Mouse (Mus musculus) hindbrain, embryonic 15.5 days (tissue): ENCODE data around the gene Rasgrf1. TPM values are rescaled to one million over a fixed set of nuclear protein-coding genes. Genes with fewer than 3 reads are reported as not detected.

Experiments used
- ATAC-seq: fragments of 200-750 bp; cut with Nextera tagmentation; 2 replicates; pipeline ENCODE4 v1.8.0; 2017; ENCODE audit warnings: low read depth, moderate number of reproducible peaks, moderate TSS enrichment; ENCODE audit not compliant: low FRiP score
- H3K27ac ChIP-seq: fragments of 300-500 bp; sonication (generic); replicated peaks from 2 replicates; pipeline ENCODE4 v1.5.1; 2015; ENCODE audit warnings: mild to moderate bottlenecking, inconsistent platforms
- H3K27me3 ChIP-seq: fragments of 300-500 bp; sonication (generic); 2 replicates; pipeline ENCODE4 v1.6.1; 2015; ENCODE audit warnings: control low read depth, inconsistent platforms
- H3K36me3 ChIP-seq: fragments of 300-500 bp; sonication (generic); 2 replicates; pipeline ENCODE4 v1.6.1; 2015; ENCODE audit warnings: control low read depth, inconsistent platforms
- H3K4me1 ChIP-seq: fragments of 300-500 bp; sonication (generic); replicated peaks from 2 replicates; pipeline ENCODE4 v1.6.1; 2015; ENCODE audit warnings: control low read depth, inconsistent platforms
- H3K4me2 ChIP-seq: fragments of 300-500 bp; sonication (generic); 2 replicates; pipeline ENCODE4 v1.6.1; 2015; ENCODE audit warnings: moderate library complexity, mild to moderate bottlenecking, inconsistent platforms
- H3K4me3 ChIP-seq: fragments of 300-500 bp; sonication (generic); 2 replicates; pipeline ENCODE4 v1.5.1; 2015; ENCODE audit warnings: mild to moderate bottlenecking, inconsistent platforms
- H3K9ac ChIP-seq: fragments of 300-500 bp; sonication (generic); 2 replicates; pipeline ENCODE4 v1.6.1; 2015; ENCODE audit warnings: inconsistent platforms
- H3K9me3 ChIP-seq: fragments of 300-500 bp; sonication (generic); 2 replicates; pipeline ENCODE4 v1.6.1; 2016; ENCODE audit warnings: control low read depth, inconsistent platforms
- WGBS: fragments of 180-500 bp; shearing (Covaris S2); methylation state at CpG from one replicate; pipeline ENCODE4 v1.1.7; 2015; 5-methylcytosine and 5-hydroxymethylcytosine counted together
- polyA plus RNA-seq: library from polyadenylated mRNA; unstranded; fragments of >200 nt; fragmentation: Nextera tagmentation; extraction: Ambion mirVana; gene quantifications from 2 replicates; pipeline ENCODE4 v1.2.1, GENCODE M21; 2015

Rasgrf1 gene
- polyA plus RNA-seq, 1 experiment from 2014 or later, result 13.5 TPM

DNA sequence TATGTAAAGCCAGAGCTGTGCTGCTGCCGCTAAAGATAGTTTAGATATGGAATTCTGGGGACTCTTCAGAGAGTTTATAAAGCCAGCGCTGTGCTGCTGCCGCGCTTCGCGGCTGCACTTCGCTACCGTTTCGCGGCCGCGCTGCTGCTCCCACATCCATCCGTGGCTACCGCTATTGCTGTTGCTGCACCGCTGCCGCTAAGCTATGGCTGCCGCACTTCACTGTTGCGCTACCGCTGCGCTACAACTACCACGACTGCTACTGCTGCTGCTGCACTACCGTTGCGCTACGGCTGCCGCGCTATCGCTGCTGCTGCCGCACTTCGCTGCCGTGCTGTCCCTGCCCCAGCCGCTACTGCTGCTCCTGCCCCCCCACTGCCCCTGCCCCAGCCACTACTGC is 30.1 kb upstream of the Rasgrf1 start:
- peak; percentile 51; the same call in 1 of the 2 replicates for ATAC-seq
- Histone ChIP-seq H3K4me1 (no peaks in the 10 kb centered on the region), H3K27me3 (peaks cover 28% of the 10 kb centered on the region), H3K9me3 (peaks cover 4% of the 10 kb centered on the region; the same call in 1 of the 2 replicates), H3K27ac (no peak overlapping the region), H3K9ac (no peak overlapping the region), H3K36me3 (no peaks in the 10 kb centered on the region), H3K4me3 (no peak overlapping the region), H3K4me2 (peak overlapping the region; percentile 31)
- WGBS, result 67% methylated on average over 31 of the region's 31 CpGs

DNA sequence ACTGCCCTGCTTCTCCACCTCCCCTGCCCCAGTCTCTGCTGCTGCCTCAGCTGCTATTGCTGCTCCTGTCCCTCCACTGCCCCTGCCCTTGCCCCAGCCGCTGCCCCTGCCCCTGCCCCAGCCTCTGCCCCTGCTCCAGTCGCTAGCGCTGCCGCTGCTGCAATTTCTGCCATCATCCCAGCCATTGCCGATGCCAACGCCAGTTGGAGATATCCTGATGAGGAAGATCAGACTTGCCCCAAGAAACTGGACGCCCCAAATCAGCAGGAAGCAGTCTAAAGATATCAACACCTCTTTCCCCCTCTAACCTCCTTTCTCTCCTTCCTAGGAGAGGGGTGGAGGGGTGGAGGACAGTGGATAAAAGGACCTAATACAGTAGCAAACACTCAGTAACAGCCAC is 28.2 kb upstream of the Rasgrf1 start:
- 45% methylated on average over 7 of the region's 7 CpGs for WGBS
- peaks cover 22% of the 10 kb centered on the region for H3K27me3 ChIP-seq
- no peak overlapping the region for H3K4me2 ChIP-seq
- H3K4me3 ChIP-seq, result no peak overlapping the region
- H3K9ac ChIP-seq, result no peak overlapping the region
- H3K36me3 ChIP-seq, result no peaks in the 10 kb centered on the region
- H3K27ac ChIP-seq, result no peak overlapping the region
- no peaks in the 10 kb centered on the region for H3K4me1 ChIP-seq
- ATAC-seq, result no peak
- peaks cover 4% of the 10 kb centered on the region; the same call in 1 of the 2 replicates for H3K9me3 ChIP-seq

DNA sequence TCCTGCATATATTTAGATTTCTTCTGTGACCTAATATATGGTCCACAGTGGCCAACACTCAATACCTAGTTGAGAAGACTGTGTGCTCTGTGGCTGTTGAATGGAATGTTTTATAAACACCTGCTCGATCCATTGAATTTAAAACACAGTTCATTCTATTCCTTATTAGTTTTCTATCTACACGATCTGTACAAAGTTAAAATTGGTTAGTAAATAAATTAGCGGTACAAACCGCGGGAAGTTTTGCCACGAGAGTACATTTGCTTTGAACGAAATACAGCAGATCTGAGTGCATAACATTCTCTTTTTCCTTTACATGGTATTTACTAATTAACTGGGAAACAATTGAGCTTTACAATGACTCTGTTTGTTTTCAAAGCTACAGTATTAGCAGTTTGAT is 27.1 kb upstream of the Rasgrf1 start:
- Histone ChIP-seq H3K27ac (no peak overlapping the region), H3K36me3 (no peaks in the 10 kb centered on the region), H3K9ac (no peak overlapping the region), H3K4me2 (no peak overlapping the region), H3K9me3 (peaks cover 4% of the 10 kb centered on the region; the same call in 1 of the 2 replicates), H3K4me3 (no peak overlapping the region), H3K27me3 (peaks cover 25% of the 10 kb centered on the region), H3K4me1 (no peaks in the 10 kb centered on the region)
- 53% methylated on average over 7 of the region's 7 CpGs for WGBS
- no peak for ATAC-seq

DNA sequence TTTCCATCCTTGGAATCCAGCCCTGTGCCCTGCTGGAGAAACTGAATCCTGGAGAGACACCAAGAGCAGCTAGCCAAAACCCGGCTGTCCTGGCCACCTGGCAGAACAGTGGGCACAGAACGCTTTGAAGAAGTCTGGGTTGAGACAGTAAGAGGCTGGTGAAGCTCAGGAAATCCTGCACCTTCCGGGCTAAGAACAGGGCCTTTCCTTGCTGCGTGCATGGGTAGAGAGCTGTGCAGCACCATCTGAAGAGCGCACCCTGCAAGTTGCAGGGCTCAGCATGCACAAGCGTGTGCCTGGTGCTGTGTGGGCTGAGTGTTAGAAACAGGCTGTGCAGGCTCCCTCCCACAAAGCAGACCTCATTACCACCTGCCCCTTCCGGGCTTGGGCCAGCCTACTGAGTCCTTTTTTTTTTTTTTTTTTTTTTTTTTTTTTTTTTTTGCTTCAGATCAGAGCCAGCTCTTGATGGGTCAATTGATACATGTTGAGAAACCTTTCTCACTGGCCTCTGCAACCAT is 23.9 kb upstream of the Rasgrf1 start:
- H3K4me2 ChIP-seq, result no peak overlapping the region
- no peak overlapping the region for H3K9ac ChIP-seq
- H3K4me3 ChIP-seq, result no peak overlapping the region
- no peaks in the 10 kb centered on the region for H3K36me3 ChIP-seq
- peaks cover 23% of the 10 kb centered on the region for H3K27me3 ChIP-seq
- no peaks in the 10 kb centered on the region for H3K9me3 ChIP-seq
- no peaks in the 10 kb centered on the region for H3K4me1 ChIP-seq
- WGBS, result 57% methylated on average over 7 of the region's 7 CpGs
- no peak overlapping the region for H3K27ac ChIP-seq
- ATAC-seq, result no peak

DNA sequence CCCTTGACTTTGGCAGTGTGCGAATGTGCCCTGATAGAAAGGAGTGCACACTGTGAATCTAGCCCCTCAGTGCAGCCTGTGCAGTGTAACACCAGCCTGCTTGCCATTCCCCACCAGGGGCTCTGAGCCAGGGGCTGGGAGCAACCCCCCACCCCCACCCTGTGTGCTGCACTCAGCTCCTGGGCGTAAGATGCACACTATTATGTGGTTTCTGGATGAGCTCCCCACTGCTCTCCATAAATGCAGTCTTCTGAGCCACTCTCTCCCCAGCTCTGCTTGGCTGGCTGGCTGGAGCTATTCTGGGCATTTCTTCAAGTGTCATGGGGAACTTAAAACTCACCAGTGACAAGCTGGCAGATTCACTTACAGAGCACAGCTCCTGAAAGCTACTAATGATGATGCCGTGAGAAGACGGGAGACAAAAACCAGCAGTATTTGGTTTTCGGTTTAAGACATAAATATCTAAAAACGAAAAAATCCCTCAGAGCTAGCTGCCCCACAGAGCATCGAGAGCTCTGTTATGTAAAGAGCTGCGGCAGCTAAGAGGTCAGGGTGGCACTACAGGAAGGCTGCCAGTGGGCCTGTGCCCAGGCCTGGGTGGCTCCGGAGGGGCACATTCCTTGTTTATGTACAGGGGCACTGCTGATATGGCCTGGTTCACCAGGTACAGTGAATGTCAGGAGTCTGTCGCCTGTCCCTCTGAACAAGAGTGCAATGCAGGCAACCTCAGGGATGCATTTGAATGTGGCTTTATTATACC is 18.0 kb upstream of the Rasgrf1 start:
- 66% methylated on average over 10 of the region's 10 CpGs for WGBS
- ATAC-seq, result peak; percentile 88

DNA sequence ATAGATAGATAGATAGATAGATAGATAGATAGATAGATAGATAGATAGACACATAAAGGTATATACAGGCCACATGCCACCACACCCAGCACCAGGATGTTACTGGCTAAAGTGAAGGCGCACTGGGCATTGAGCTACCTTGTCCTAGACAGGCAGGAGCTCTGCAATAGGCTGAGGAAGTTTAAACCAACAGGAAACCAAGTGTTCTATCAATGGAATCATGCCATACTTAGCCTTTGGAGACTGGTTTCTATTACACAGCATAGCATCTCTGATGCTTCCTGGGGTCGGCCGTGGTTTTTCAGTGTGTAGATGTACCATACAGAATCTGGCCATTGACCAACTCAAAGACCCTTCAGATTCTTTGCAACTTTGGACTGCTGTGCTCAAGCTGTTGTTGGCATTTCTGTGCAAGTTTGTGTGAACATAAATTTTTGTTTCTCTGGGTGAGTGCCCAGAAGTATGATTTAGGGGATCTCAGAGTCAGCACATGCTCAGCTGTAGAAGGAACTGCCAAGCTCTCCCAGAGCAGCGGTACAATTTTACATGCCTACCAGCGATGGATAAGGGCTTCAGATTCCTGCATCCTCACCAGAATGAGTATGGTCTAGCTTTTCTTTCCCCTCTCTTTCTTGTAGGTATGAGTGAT is 17.0 kb upstream of the Rasgrf1 start:
- no peak for ATAC-seq
- Histone ChIP-seq H3K9me3 (no peaks in the 10 kb centered on the region), H3K27ac (no peak overlapping the region), H3K27me3 (no peaks in the 10 kb centered on the region), H3K4me1 (no peaks in the 10 kb centered on the region), H3K4me3 (no peak overlapping the region), H3K9ac (no peak overlapping the region), H3K36me3 (no peaks in the 10 kb centered on the region), H3K4me2 (no peak overlapping the region)
- WGBS, result 89% methylated on average over 5 of the region's 5 CpGs

More for the DNA sequence above, 18.0 kb upstream of the Rasgrf1 start:
- no peaks in the 10 kb centered on the region for H3K4me1 ChIP-seq
- H3K36me3 ChIP-seq, result no peaks in the 10 kb centered on the region
- no peak overlapping the region for H3K9ac ChIP-seq
- H3K27ac ChIP-seq, result no peak overlapping the region
- H3K4me2 ChIP-seq, result no peak overlapping the region
- H3K9me3 ChIP-seq, result no peaks in the 10 kb centered on the region
- H3K27me3 ChIP-seq, result peaks cover 4% of the 10 kb centered on the region; the same call in 1 of the 2 replicates
- no peak overlapping the region for H3K4me3 ChIP-seq

DNA sequence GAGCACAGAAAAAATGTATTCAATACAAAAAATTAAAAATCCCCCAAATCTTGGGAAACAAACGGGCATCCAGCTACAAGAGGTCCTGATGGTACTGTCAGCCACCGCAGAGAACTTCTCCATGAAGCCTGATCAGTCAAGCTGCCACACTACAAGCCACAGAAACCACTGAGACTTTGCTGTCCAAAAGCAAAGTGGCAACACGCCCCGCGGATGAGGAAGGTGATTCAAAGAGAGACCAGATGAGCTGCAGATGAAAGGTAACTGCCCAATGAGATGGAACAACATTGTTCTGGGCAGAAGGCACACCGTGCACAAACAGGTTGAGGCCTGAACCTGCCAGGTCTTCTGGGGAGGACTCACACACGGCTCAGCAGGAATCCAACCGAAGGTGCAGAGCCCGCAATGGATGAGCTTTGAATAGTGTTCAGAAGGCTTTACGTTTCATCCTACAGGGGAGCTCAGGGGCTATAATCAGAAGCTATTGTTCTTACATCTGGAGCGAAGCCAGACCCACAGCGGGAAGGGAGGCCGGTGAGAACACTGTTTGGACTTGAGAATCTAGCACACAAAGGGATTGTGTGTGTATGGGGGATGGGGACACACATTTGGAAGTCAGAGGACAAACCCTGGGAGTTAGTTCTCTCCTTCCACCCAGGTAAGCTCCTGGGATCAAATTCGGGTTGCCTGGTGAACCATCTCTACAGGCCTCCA is 9.4 kb upstream of the Rasgrf1 start:
- Histone ChIP-seq H3K9ac (no peak overlapping the region), H3K4me2 (no peak overlapping the region), H3K4me3 (no peak overlapping the region), H3K27me3 (peaks cover 3% of the 10 kb centered on the region), H3K27ac (no peak overlapping the region), H3K9me3 (no peaks in the 10 kb centered on the region), H3K36me3 (no peaks in the 10 kb centered on the region), H3K4me1 (no peaks in the 10 kb centered on the region)
- WGBS, result 29% methylated on average over 14 of the region's 14 CpGs
- ATAC-seq, result no peak

DNA sequence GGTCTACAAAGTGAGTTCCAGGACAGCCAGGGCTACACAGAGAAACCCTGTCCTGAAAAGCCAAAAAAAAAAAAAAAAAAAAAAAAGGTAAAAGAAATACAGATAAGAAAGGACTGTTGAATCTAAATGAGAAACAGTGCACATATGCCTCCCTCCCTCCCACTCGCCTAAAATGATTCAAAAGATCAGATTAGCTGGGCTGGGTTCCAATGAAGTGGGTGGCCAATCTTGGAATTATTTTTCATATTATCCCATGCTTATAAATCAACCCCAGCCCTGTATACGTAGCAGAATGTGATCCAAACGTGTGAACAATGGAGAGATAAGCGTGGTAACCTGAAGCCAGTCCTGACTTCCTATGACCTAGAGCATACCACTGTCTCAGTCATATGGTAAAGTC is 8.5 kb upstream of the Rasgrf1 start:
- Histone ChIP-seq H3K27me3 (peaks cover 9% of the 10 kb centered on the region), H3K4me2 (no peak overlapping the region), H3K9me3 (no peaks in the 10 kb centered on the region), H3K4me1 (no peaks in the 10 kb centered on the region), H3K36me3 (no peaks in the 10 kb centered on the region), H3K27ac (no peak overlapping the region), H3K9ac (no peak overlapping the region), H3K4me3 (no peak overlapping the region)
- ATAC-seq, result no peak
- WGBS, result 75% methylated on average over 4 of the region's 4 CpGs

DNA sequence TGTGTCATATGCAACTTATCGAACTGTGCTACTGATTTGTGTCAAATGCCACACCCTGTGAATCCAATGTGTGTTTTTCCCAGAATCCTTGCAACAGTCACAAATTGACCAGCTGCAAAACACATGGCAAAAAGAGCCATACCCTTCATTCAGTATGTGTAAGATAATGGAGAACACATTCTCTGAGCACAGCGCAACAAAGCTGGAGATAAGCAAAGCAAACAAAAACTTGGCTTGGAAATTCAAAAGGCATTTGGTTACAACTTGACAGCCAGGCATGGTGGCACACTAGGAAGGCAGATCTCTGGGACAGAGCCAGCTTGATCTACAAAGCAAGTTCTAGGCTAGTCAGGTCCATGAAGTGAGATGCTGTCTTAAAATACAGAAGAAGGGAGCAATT is 6.9 kb upstream of the Rasgrf1 start:
- 73% methylated on average over 2 of the region's 2 CpGs for WGBS
- no peaks in the 10 kb centered on the region for H3K4me1 ChIP-seq
- no peaks in the 10 kb centered on the region for H3K36me3 ChIP-seq
- H3K4me2 ChIP-seq, result no peak overlapping the region
- peaks cover 26% of the 10 kb centered on the region for H3K27me3 ChIP-seq
- H3K9ac ChIP-seq, result no peak overlapping the region
- no peak overlapping the region for H3K4me3 ChIP-seq
- ATAC-seq, result no peak
- H3K27ac ChIP-seq, result no peak overlapping the region
- no peaks in the 10 kb centered on the region for H3K9me3 ChIP-seq

DNA sequence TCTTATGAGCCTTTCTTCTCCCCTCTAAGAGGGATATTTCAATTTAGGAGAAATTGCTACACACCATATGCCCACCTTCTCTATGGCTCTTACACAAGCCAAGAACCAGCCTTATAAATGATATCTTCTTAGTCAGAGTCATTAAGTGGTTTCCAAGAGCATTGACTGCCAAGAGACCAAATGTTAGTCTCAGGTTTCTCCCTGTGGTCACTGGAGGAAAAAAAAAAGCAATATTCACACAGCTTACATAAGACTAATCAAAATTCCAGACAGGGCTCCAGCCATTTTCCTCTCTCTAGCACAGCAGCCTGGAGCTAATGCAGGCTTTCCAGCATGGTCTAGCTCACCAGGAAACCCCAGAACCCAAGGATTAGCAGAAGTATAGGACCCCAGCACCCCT is 3.1 kb upstream of the Rasgrf1 start:
- Histone ChIP-seq H3K4me3 (no peak overlapping the region), H3K27me3 (peaks cover 48% of the 10 kb centered on the region), H3K36me3 (no peaks in the 10 kb centered on the region), H3K4me2 (no peak overlapping the region), H3K9me3 (no peaks in the 10 kb centered on the region), H3K9ac (no peak overlapping the region), H3K27ac (no peak overlapping the region), H3K4me1 (peaks cover 27% of the 10 kb centered on the region)
- no peak for ATAC-seq

DNA sequence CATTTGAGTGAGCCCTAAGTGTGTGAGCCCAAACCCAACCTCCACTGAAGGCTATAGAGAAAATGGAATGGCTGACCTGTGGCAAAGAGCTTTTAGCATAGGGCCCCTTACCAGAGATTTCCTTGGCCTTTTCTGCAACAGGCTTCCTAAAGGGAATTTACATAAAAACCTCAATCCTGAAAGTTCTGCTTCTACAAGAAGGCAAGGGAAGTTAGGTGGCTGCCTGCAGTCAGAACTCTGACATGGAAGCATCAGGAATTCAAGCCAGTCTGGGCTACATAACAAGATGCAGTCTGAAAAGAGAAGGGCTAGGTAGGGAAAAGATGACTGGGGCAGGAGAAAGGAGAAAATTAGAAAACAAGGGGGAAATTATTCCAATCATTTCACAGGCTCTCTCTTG is 1.8 kb upstream of the Rasgrf1 start:
- Histone ChIP-seq H3K4me1 (peaks cover 27% of the 10 kb centered on the region), H3K27ac (no peak overlapping the region), H3K4me3 (no peak overlapping the region), H3K9me3 (no peaks in the 10 kb centered on the region), H3K36me3 (no peaks in the 10 kb centered on the region), H3K4me2 (peak overlapping the region; percentile 94; the same call in 1 of the 2 replicates), H3K27me3 (peaks cover 61% of the 10 kb centered on the region), H3K9ac (no peak overlapping the region)
- ATAC-seq, result no peak

DNA sequence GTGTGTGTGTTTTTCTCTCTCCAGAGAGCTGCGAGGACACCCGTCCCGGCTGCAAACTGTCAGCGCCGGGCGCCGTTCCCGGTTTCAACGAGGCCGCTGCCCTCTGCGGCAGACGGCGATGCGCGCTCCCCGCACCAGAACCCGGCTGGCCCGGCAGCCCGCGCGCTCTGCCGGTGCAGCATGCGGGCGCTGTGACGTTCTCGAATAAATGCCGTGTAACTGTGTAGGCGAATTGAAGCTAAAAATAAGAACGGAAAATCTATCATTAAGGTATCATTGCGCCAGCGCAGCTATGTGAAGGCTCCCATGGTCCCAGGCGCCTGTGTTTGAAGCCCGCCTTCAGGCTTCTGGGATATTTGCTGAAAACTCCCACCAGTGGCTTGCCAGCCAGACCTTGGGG is 1.1 kb upstream of the Rasgrf1 start:
- ATAC-seq, result 0 out of 2 replicates have a peak, but pooled peaks have one; percentile 8
- peaks cover 66% of the 10 kb centered on the region for H3K27me3 ChIP-seq

More for the DNA sequence above, 1.1 kb upstream of the Rasgrf1 start:
- under 1% methylated on average over 33 of the region's 33 CpGs for WGBS
- Histone ChIP-seq H3K36me3 (no peaks in the 10 kb centered on the region), H3K4me3 (peak overlapping the region; percentile 60), H3K9me3 (no peaks in the 10 kb centered on the region), H3K4me1 (peaks cover 27% of the 10 kb centered on the region), H3K4me2 (peak overlapping the region; percentile 94), H3K9ac (peak overlapping the region; percentile 50), H3K27ac (peak overlapping the region; percentile 51; the same call in 1 of the 2 replicates)
